Mouse (Mus musculus) cerebellum, adult (tissue): ENCODE results near the gene Rxfp1.
A peak's percentile ranks its signal among the peaks of the same experiment; 100 is the strongest.
"Not testable (repeated sequence)": the region's sequence is repeated elsewhere in the genome, so short reads cannot be mapped to it uniquely, and the experiment has no call there.

ENCODE experiments used
- ATAC-seq: cut with Nextera tagmentation; 2 replicates; pipeline ENCODE4 v1.9.2; 2017; ENCODE audit warnings: mild to moderate bottlenecking, moderate library complexity, mixed read lengths; ENCODE audit not compliant: insufficient number of reproducible peaks, low FRiP score, low TSS enrichment

Rxfp1 gene

GRCm38 (mm10) chr3:79737780-79738179 is at the start of gene Rxfp1:
Gene Rxfp1, minus strand, starts transcription at chr3:79737880.
- no peak for ATAC-seq

GRCm38 (mm10) chr3:79784362-79784736 is 46.7 kb upstream of the Rxfp1 start:
- no peak for ATAC-seq

GRCm38 (mm10) chr3:79783630-79784361 is 46.1 kb upstream of the Rxfp1 start:
- no peak for ATAC-seq

GRCm38 (mm10) chr3:79772701-79773100 is 35.0 kb upstream of the Rxfp1 start:
- ATAC-seq = no peak

GRCm38 (mm10) chr3:79753736-79754135 is 16.1 kb upstream of the Rxfp1 start:
- ATAC-seq = no peak

- no peak for ATAC-seq
Measured at GRCm38 (mm10) chr3:79746585-79746984, 8.9 kb upstream of the Rxfp1 start.

GRCm38 (mm10) chr3:79745101-79745500 is 7.4 kb upstream of the Rxfp1 start:
- no peak for ATAC-seq

- no peak for ATAC-seq
Measured at GRCm38 (mm10) chr3:79744415-79744814, 6.7 kb upstream of the Rxfp1 start.

GRCm38 (mm10) chr3:79740351-79740750 is 2.7 kb upstream of the Rxfp1 start:
- ATAC-seq = peak; percentile 58; the same call in 1 of the 2 replicates

GRCm38 (mm10) chr3:79738451-79738850 is 771 bp upstream of the Rxfp1 start:
- ATAC-seq = no peak

- no peak for ATAC-seq
Measured at GRCm38 (mm10) chr3:79726506-79727075, 11.1 kb downstream of the Rxfp1 start.

- ATAC-seq = no peak
Measured at GRCm38 (mm10) chr3:79720756-79721484, 16.8 kb downstream of the Rxfp1 start.

GRCm38 (mm10) chr3:79706436-79706835 is 31.2 kb downstream of the Rxfp1 start:
- peak; percentile 82; the same call in 1 of the 2 replicates for ATAC-seq

- no peak for ATAC-seq
Measured at GRCm38 (mm10) chr3:79703135-79703534, 34.5 kb downstream of the Rxfp1 start.

- ATAC-seq = no peak
Measured at GRCm38 (mm10) chr3:79691957-79692356, 45.7 kb downstream of the Rxfp1 start.

GRCm38 (mm10) chr3:79690111-79690651 is 47.5 kb downstream of the Rxfp1 start:
- 0 out of 2 replicates have a peak, but pooled peaks have one; percentile 20 for ATAC-seq

- not testable (repeated sequence) for ATAC-seq
Measured at GRCm38 (mm10) chr3:79688101-79688500, 49.6 kb downstream of the Rxfp1 start.

GRCm38 (mm10) chr3:79683529-79683928 is 54.2 kb downstream of the Rxfp1 start:
- ATAC-seq = no peak

GRCm38 (mm10) chr3:79682351-79683132 is 55.1 kb downstream of the Rxfp1 start:
- no peak for ATAC-seq

GRCm38 (mm10) chr3:79676411-79676810 is 61.3 kb downstream of the Rxfp1 start:
- ATAC-seq = no peak
